In genomic region chr11:61679091-61679866, GRCm38 (mm10) we compare ENCODE assay signal across 34 mouse cellular contexts. TPM values are rescaled to one million over a fixed set of nuclear protein-coding genes. Genes with fewer than 3 reads are reported as not detected.
"Had no signal": no experiment of that assay in that cellular context is flagged by ENCODE, and none has a peak within 500 bp of the region (broad histone marks: within the 10 kb centered on the region; RNA-seq: fewer than 3 reads in every experiment).

No protein-coding gene starts in this region.

- H3K36me3 ChIP-seq: embryonic facial prominence, embryonic 10.5 days; embryonic facial prominence, embryonic 12.5 days; embryonic facial prominence, embryonic 13.5 days; embryonic facial prominence, embryonic 15.5 days; forebrain, embryonic 10.5 days; forebrain, embryonic 12.5 days; forebrain, embryonic 15.5 days had no signal

- H3K9ac ChIP-seq: embryonic facial prominence, embryonic 12.5 days; embryonic facial prominence, embryonic 13.5 days; embryonic facial prominence, embryonic 15.5 days; forebrain, embryonic 12.5 days; forebrain, embryonic 13.5 days; forebrain, embryonic 15.5 days; forebrain, postnatal 0 days had no signal

- DNase-seq: cerebellum, adult 9-10 months; cerebellum, adult 9-11 months; cerebellum, postnatal 10 days; cerebellum, postnatal 14 days; cerebellum, postnatal 25 days; cerebellum, postnatal 36 days; embryo, embryonic 11 days; forebrain, postnatal 0 days; gastrocnemius, adult 2 months; gastrocnemius, postnatal 10 days; gastrocnemius, postnatal 14 days; gastrocnemius, postnatal 25 days; gastrocnemius, postnatal 36 days; heart, adult 11 months; heart, adult 18-20 months; heart, adult 2 months had no signal

- ATAC-seq: forebrain, embryonic 13.5 days; forebrain, embryonic 14.5 days; forebrain, embryonic 15.5 days; forebrain, embryonic 16.5 days; forebrain, postnatal 0 days had no signal

- H3K9me3 ChIP-seq: embryonic facial prominence, embryonic 10.5 days; embryonic facial prominence, embryonic 12.5 days; embryonic facial prominence, embryonic 13.5 days; embryonic facial prominence, embryonic 15.5 days; forebrain, embryonic 10.5 days; forebrain, embryonic 12.5 days; forebrain, embryonic 13.5 days; forebrain, embryonic 15.5 days had no signal

- H3K4me2 ChIP-seq: embryonic facial prominence, embryonic 12.5 days; embryonic facial prominence, embryonic 13.5 days; embryonic facial prominence, embryonic 15.5 days; forebrain, embryonic 12.5 days; forebrain, embryonic 13.5 days; forebrain, embryonic 15.5 days had no signal

- H3K4me3 ChIP-seq: embryonic facial prominence, embryonic 10.5 days; embryonic facial prominence, embryonic 12.5 days; embryonic facial prominence, embryonic 13.5 days; embryonic facial prominence, embryonic 15.5 days; erythroblast, embryonic 14.5 days; forebrain, embryonic 10.5 days; forebrain, embryonic 12.5 days; forebrain, embryonic 13.5 days; forebrain, embryonic 15.5 days; gastrocnemius, adult 2 months; heart, adult 2 months had no signal

- H3K27ac ChIP-seq: embryonic facial prominence, embryonic 10.5 days; embryonic facial prominence, embryonic 12.5 days; embryonic facial prominence, embryonic 13.5 days; embryonic facial prominence, embryonic 15.5 days; forebrain, embryonic 10.5 days; forebrain, embryonic 12.5 days; forebrain, embryonic 13.5 days; forebrain, embryonic 15.5 days; gastrocnemius, adult 2 months; heart, adult 2 months had no signal

RNA-seq across cellular contexts. Expression of gene Fam83g, which starts 4.6 kb away (rescaled TPM):
- total RNA-seq: common myeloid progenitor, adult 5-6 weeks; granulocyte monocyte progenitor cell, adult 5-6 weeks had no signal

RNA-seq across cellular contexts. Expression of gene Slc5a10, which starts 41.3 kb away (rescaled TPM):
- total RNA-seq: common myeloid progenitor, adult 5-6 weeks; gastrocnemius, adult 18-20 months; gastrocnemius, adult 2 months; gastrocnemius, adult 8-10 months; gastrocnemius, postnatal 10 days; gastrocnemius, postnatal 14 days; gastrocnemius, postnatal 25 days; gastrocnemius, postnatal 36 days; granulocyte monocyte progenitor cell, adult 5-6 weeks; heart, adult 18-20 months; heart, adult 2 months; heart, adult 8-10 months had no signal
- polyA plus RNA-seq: embryonic facial prominence, embryonic 10.5 days; embryonic facial prominence, embryonic 11.5 days; embryonic facial prominence, embryonic 13.5 days; erythroblast, embryonic 14.5 days; forebrain, embryonic 11.5 days; forebrain, embryonic 12.5 days; forebrain, embryonic 13.5 days; forebrain, embryonic 14.5 days; forebrain, embryonic 15.5 days; forebrain, embryonic 16.5 days; heart, adult 2 months had no signal
